Mouse (Mus musculus) pancreas, adult 10 weeks (tissue): Measurements from ENCODE around the gene Nme9. TPM values are rescaled to one million over a fixed set of nuclear protein-coding genes. Genes with fewer than 3 reads are reported as not detected.

ENCODE experiments used
- polyA plus RNA-seq: library from polyadenylated mRNA; stranded (reverse); fragments of 350-450 nt; fragmentation: Illumina TruSeq; extraction: RNeasy Lipid Tissue Mini Kit (QIAGEN cat#74804); gene quantifications from one replicate; pipeline ENCODE4 v1.2.3, GENCODE M21; 2015; ENCODE audit warnings: low read depth, low replicate concordance; ENCODE audit not compliant: insufficient read depth

Gene Nme9
- polyA plus RNA-seq = not detected

GRCm38 (mm10) chr9:99451161-99451560, at the start of gene Nme9:
Gene Nme9, plus strand, starts transcription at chr9:99451475.

DNA sequence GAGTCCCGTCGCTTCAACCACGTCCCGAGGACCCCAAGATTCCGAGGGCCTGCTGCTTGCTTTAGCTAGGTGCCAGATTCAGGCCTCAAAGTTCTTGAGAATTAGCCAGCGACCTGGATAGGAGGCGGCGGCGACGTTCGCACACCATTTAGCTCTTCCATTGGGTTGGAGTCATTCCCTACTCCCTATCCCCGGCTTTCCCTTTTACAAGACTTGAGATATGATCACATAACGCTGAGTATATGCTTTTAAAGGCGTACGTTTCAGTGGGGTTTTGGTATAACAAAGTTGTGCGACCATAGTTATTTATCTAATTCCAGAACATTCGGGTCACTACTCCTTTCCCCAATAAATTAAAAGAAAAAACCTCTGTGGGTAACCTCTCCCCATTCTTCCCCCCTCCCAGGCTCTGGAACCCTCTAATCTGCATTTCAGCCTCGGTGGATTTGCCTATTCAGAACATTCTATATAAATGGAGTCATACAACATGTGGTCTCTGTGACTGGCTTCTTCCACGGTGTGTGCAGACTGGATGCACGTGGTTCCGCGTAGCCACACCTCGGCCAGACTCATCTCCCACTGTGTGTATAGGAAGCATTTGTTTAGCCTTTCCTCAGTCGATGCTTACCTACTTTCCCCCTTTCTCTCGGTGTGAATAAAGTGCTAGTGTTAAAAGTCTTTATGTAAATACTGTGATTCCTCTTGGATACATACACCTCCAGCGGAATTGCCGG, 14.1 kb upstream of the Nme9 start, which contains the start of gene Mras:
Gene Mras, minus strand, starts transcription at position 351 of the 734 bp plus-strand sequence.

Other genes with a start within 250 kb of the Nme9 start
- not detected for gene Faiml, start 214.2 kb upstream of the Nme9 start, polyA plus RNA-seq
- 5.8 TPM for gene Cep70, start 208.1 kb upstream of the Nme9 start, polyA plus RNA-seq
- gene Esyt3, start 92.9 kb upstream of the Nme9 start, polyA plus RNA-seq = 1.0 TPM
- 4.2 TPM for gene Mras, start 14.1 kb upstream of the Nme9 start, polyA plus RNA-seq
- 4.0 TPM for gene Armc8, start 117.4 kb downstream of the Nme9 start, polyA plus RNA-seq
- gene Dbr1, start 124.3 kb downstream of the Nme9 start, polyA plus RNA-seq = 5.1 TPM
- gene A4gnt, start 161.0 kb downstream of the Nme9 start, polyA plus RNA-seq = not detected
- 1.4 TPM for gene Dzip1l, start 178.0 kb downstream of the Nme9 start, polyA plus RNA-seq